Mouse (Mus musculus) lung, adult 2 months (tissue): ENCODE results near the gene Trappc10.

Source experiments
- CTCF ChIP-seq: fragments of 200-500 bp; IDR thresholded peaks from 2 replicates; pipeline ENCODE4 v1.5.1; 2011; ENCODE audit warnings: mild to moderate bottlenecking, low read length, control low read depth; ENCODE audit not compliant: insufficient read depth
- POLR2A ChIP-seq: fragments of 200-500 bp; IDR thresholded peaks from 2 replicates; pipeline ENCODE4 v1.6.1; 2011; ENCODE audit warnings: low read depth, mild to moderate bottlenecking, control low read depth, low read length, borderline replicate concordance; ENCODE audit errors: extremely low read depth

DNA sequence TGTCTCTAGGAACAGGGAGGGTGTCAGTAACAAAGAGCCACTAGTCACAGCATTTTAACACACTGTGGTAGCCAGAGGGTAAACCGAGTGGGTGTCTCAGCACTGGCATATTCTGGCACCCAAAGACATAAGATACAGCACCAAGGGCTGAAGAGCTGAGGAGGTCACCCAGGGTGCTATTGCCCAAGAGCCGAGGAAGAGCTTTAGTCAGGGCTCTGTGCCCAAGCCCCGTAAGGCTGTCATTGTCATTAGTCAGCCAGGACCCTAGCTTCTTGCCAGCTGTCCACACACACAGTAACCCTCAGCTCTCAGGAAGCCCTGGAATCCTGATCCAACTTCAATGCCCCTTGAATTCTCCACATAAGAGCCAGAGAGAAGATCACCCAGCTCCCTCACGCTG, 21.5 kb downstream of the Trappc10 start:
- TF ChIP-seq CTCF = no peak
- TF ChIP-seq POLR2A = no peak
